Mouse (Mus musculus) hindbrain, embryonic 16.5 days (tissue): Measurements from ENCODE around the gene Cfap300. TPM values are rescaled to one million over a fixed set of nuclear protein-coding genes. Genes with fewer than 3 reads are reported as not detected.

Source experiments
- ATAC-seq: fragments of 200-750 bp; cut with Nextera tagmentation; 2 replicates; pipeline ENCODE4 v1.8.0; 2017; ENCODE audit warnings: moderate TSS enrichment, moderate library complexity
- H3K27ac ChIP-seq: fragments of 300-500 bp; sonication (generic); 2 replicates; pipeline ENCODE4 v1.5.1; 2014; ENCODE audit warnings: low read depth, mild to moderate bottlenecking, control low read depth, low read length, moderate library complexity
- H3K27me3 ChIP-seq: fragments of 300-500 bp; sonication (generic); replicated peaks from 2 replicates; pipeline ENCODE4 v1.6.1; 2014; ENCODE audit warnings: low read length; ENCODE audit not compliant: control insufficient read depth, insufficient read depth
- H3K36me3 ChIP-seq: fragments of 300-500 bp; sonication (generic); 2 replicates; pipeline ENCODE4 v1.6.1; 2014; ENCODE audit warnings: mild to moderate bottlenecking, low read length, moderate library complexity, mixed read lengths; ENCODE audit not compliant: control insufficient read depth, insufficient read depth
- H3K4me1 ChIP-seq: fragments of 300-500 bp; sonication (generic); 2 replicates; pipeline ENCODE4 v1.6.1; 2014; ENCODE audit warnings: low read depth, low read length; ENCODE audit not compliant: control insufficient read depth, insufficient read depth
- H3K4me2 ChIP-seq: fragments of 300-500 bp; sonication (generic); 2 replicates; pipeline ENCODE4 v1.6.1; 2014; ENCODE audit warnings: mild to moderate bottlenecking, low read length, control low read depth, moderate library complexity
- H3K4me3 ChIP-seq: fragments of 300-500 bp; sonication (generic); 2 replicates; pipeline ENCODE4 v1.5.1; 2014; ENCODE audit warnings: mild to moderate bottlenecking, low read length, control low read depth, moderate library complexity
- H3K9ac ChIP-seq: fragments of 300-500 bp; sonication (generic); 2 replicates; pipeline ENCODE4 v1.6.1; 2014; ENCODE audit warnings: low read depth, mild to moderate bottlenecking, control low read depth, low read length, moderate library complexity
- H3K9me3 ChIP-seq: fragments of 300-500 bp; sonication (generic); 2 replicates; pipeline ENCODE4 v1.6.1; 2014; ENCODE audit warnings: mild to moderate bottlenecking, low read length, moderate library complexity; ENCODE audit not compliant: control insufficient read depth
- WGBS: fragments of 180-500 bp; shearing (Covaris S2); extraction: QIAGEN DNeasy Blood & Tissue Kit; methylation state at CpG from one replicate; pipeline ENCODE4 v1.1.7; 2014; 5-methylcytosine and 5-hydroxymethylcytosine counted together
- polyA plus RNA-seq: library from polyadenylated mRNA; unstranded; fragments of >200 nt; fragmentation: Nextera tagmentation; extraction: Ambion mirVana; gene quantifications from 2 replicates; pipeline ENCODE4 v1.2.1, GENCODE M21; 2015

Cfap300 gene
- polyA plus RNA-seq, 1 experiment from 2014 or later = 13.5 TPM

DNA sequence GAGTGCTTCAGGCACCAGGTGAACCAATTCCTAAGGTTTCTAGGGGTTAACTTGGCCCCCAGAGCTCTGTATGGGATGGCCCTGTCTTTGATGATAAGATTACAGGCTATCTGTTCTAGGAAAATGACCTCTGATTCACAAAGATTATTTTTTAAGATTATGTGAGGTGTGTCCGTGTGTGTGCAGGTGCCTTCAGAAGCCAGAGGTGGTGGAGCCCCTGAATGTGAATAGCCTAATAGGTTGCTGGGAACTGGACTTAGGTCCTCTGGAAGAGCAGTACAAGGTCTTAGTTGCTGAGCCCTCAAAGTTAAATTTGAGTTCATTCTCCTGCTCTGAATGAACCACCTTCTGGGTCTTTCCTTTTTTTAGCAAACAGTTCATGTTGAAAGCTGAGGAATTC is 8.5 kb downstream of the Cfap300 start:
- 94% methylated on average over 1 of the region's 1 CpGs for WGBS
- no peaks in the 10 kb centered on the region for H3K36me3 ChIP-seq
- no peak for ATAC-seq

DNA sequence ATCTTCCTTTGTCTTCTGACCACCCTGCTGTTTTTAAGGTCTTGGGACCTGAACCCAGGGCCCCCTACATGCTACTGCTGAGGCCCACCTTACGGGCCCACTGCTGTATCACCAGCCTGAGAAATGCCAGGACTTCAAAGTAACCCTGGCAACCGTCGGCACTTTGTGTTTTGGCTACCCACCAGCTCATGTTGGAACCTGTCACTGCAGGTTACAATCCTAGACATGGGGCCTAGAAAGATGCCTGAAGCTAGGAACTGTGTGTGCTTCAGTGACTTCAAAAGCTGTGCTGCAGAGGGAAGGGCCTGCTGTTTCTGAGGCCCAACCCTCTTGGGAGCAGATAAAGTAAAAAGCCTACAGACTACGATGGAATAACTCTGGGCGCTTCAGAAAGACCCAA is 9.8 kb downstream of the Cfap300 start:
- no peaks in the 10 kb centered on the region for H3K9me3 ChIP-seq
- H3K9ac ChIP-seq = no peak overlapping the region
- WGBS = 65% methylated on average over 5 of the region's 5 CpGs
- no peaks in the 10 kb centered on the region for H3K4me1 ChIP-seq
- no peaks in the 10 kb centered on the region for H3K27me3 ChIP-seq
- H3K4me2 ChIP-seq = no peak overlapping the region
- H3K36me3 ChIP-seq = no peaks in the 10 kb centered on the region
- H3K4me3 ChIP-seq = no peak overlapping the region
- peak; percentile 50; the same call in 1 of the 2 replicates for ATAC-seq
- no peak overlapping the region for H3K27ac ChIP-seq

More for the DNA sequence above, 8.5 kb downstream of the Cfap300 start:
- no peaks in the 10 kb centered on the region for H3K9me3 ChIP-seq
- no peaks in the 10 kb centered on the region for H3K27me3 ChIP-seq
- no peak overlapping the region for H3K4me2 ChIP-seq
- H3K9ac ChIP-seq = no peak overlapping the region
- no peak overlapping the region for H3K4me3 ChIP-seq
- H3K4me1 ChIP-seq = no peaks in the 10 kb centered on the region
- no peak overlapping the region for H3K27ac ChIP-seq

DNA sequence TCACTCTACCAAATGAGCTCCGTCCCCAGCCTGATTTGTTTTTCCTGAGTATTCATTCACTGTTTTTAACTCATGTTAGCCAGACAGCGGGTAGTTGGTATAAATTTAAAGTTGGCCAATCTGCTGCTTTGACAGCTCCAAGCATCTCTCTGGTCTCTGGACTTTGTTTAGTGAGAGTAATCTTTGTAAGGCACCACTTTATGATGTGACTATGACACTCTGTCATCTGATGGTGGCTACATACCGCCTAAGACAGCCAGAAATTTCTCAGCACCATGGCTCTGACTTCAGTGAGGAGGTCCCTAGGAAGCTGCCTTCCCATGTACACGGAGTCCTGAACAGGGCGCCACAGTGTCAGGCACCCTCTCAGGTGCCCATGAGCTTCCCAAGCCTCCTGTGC is 24.0 kb downstream of the Cfap300 start:
- Histone ChIP-seq H3K9me3 (no peaks in the 10 kb centered on the region), H3K27ac (no peak overlapping the region), H3K27me3 (no peaks in the 10 kb centered on the region), H3K4me1 (no peaks in the 10 kb centered on the region), H3K9ac (no peak overlapping the region), H3K4me3 (no peak overlapping the region), H3K36me3 (no peaks in the 10 kb centered on the region; the same call in 1 of the 2 replicates), H3K4me2 (no peak overlapping the region)
- no peak for ATAC-seq
- 89% methylated on average over 5 of the region's 5 CpGs for WGBS

GRCm38 (mm10) chr9:8017253-8017913 is 25.2 kb downstream of the Cfap300 start:
- Histone ChIP-seq H3K4me2 (no peak overlapping the region), H3K27ac (no peak overlapping the region), H3K4me1 (no peaks in the 10 kb centered on the region), H3K36me3 (no peaks in the 10 kb centered on the region; the same call in 1 of the 2 replicates), H3K9ac (no peak overlapping the region), H3K4me3 (no peak overlapping the region), H3K9me3 (no peaks in the 10 kb centered on the region), H3K27me3 (no peaks in the 10 kb centered on the region)
- 57% methylated on average over 16 of the region's 20 CpGs for WGBS
- ATAC-seq = 0 out of 2 replicates have a peak, but pooled peaks have one; percentile 48

GRCm38 (mm10) chr9:8004370-8004991 is 38.1 kb downstream of the Cfap300 start, which contains the start of gene Yap1:
Gene Yap1 (minus strand): TSS chr9:8004596.
- Histone ChIP-seq H3K27ac (peak within 1 kb of the TSS; percentile 87), H3K9me3 (no peaks in the 10 kb centered on the region), H3K4me1 (peaks cover 6% of the 10 kb centered on the region), H3K4me2 (peak within 1 kb of the TSS; percentile 84), H3K27me3 (no peaks in the 10 kb centered on the region), H3K36me3 (no peaks in the 10 kb centered on the region), H3K9ac (peak within 1 kb of the TSS; percentile 71), H3K4me3 (peak within 1 kb of the TSS; percentile 72)
- WGBS = under 1% methylated on average over 73 of the region's 79 CpGs
- peak; percentile 85 for ATAC-seq

DNA sequence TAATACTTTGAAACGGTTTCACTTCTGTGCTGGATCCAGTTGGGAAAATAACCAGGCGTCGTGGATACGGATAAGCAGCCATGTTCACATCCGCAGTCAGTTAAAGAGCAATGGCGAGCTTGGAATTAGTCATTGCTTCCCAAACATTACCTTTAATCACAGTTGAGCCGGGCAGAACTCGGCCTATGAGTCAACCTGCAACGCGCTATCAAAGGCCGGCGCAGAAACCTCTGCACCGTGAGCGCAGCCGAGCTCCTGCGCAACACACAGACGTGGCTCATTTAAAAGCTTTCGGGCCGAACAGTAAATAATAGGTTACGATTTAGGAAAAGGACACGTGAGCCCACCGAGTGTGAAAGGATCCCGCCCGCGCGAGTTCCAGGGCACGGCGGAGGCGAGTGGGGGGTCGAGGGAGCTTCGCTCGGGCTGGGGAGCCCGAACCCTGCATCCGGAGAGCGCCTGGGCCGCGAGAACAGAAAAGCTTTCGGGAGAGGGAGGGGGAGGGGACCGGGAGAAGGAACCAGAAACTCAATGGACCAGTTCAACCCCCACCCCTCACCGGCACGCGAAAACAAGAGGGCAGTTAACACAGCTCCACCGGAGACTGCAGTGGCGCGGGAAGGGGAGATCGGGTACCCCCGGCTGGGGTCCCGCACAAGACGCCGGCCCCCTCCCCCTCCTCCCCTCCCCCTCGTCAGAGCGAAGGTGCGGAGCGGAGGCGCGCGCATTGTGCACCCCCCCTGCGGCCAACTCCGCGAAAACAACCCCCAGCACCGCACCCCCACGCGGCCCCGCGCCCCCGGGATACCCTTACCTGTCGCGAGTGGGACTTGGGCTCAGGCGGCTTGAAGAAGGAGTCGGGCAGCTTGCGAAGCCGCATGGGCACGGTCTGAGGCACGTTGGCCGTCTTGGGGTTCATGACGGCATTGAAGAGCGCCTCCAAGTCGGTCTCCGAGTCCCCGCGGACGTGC is 39.0 kb downstream of the Cfap300 start:
- H3K4me3 ChIP-seq = peak overlapping the region; percentile 72
- no peaks in the 10 kb centered on the region for H3K9me3 ChIP-seq
- peak overlapping the region; percentile 71 for H3K9ac ChIP-seq
- H3K27ac ChIP-seq = peak overlapping the region; percentile 87
- WGBS = under 1% methylated on average over 68 of the region's 82 CpGs
- H3K27me3 ChIP-seq = no peaks in the 10 kb centered on the region
- peaks cover 7% of the 10 kb centered on the region for H3K4me1 ChIP-seq
- H3K4me2 ChIP-seq = peak overlapping the region; percentile 84
- peak; percentile 74 for ATAC-seq
- H3K36me3 ChIP-seq = no peaks in the 10 kb centered on the region

GRCm38 (mm10) chr9:8002806-8003205 is 39.8 kb downstream of the Cfap300 start:
- WGBS = 3% methylated on average over 12 of the region's 12 CpGs
- ATAC-seq = peak; percentile 6; the same call in 1 of the 2 replicates
- Histone ChIP-seq H3K27me3 (no peaks in the 10 kb centered on the region), H3K4me3 (peak overlapping the region; percentile 72), H3K27ac (peak overlapping the region; percentile 87; the same call in 1 of the 2 replicates), H3K9me3 (no peaks in the 10 kb centered on the region), H3K36me3 (no peaks in the 10 kb centered on the region), H3K9ac (peak overlapping the region; percentile 71), H3K4me1 (peaks cover 7% of the 10 kb centered on the region), H3K4me2 (peak overlapping the region; percentile 84)

- Histone ChIP-seq H3K27me3 (no peaks in the 10 kb centered on the region), H3K36me3 (no peaks in the 10 kb centered on the region), H3K9me3 (no peaks in the 10 kb centered on the region), H3K4me2 (peak overlapping the region; percentile 25), H3K4me1 (peaks cover 7% of the 10 kb centered on the region), H3K27ac (no peak overlapping the region), H3K9ac (no peak overlapping the region), H3K4me3 (no peak overlapping the region)
- ATAC-seq = no peak
- WGBS = 36% methylated on average over 7 of the region's 7 CpGs
These were observed 41.3 kb downstream of the Cfap300 start for GRCm38 (mm10) chr9:8001352-8001751.
